Comparison of ENCODE assay signal across 9 mouse cellular contexts in genomic region chr16:37871112-37871715, GRCm38 (mm10). TPM values are rescaled to one million over a fixed set of nuclear protein-coding genes. Genes with fewer than 3 reads are reported as not detected.
DNase-seq lines count a peak whose midpoint lies in the region; ATAC-seq lines count a peak whose summit lies in the region.
"Had no signal": no experiment of that assay in that cellular context is flagged by ENCODE, and none has a peak within 500 bp of the region (broad histone marks: within the 10 kb centered on the region; RNA-seq: fewer than 3 reads in every experiment).

No protein-coding gene starts in this region.

- H3K9ac ChIP-seq in kidney, embryonic 15.5 days = no peak overlapping the region

- H3K27me3 ChIP-seq in kidney, embryonic 15.5 days = no peaks in the 10 kb centered on the region
- no peaks in the 10 kb centered on the region for H3K27me3 ChIP-seq in megakaryocyte, embryonic 14.5 days (replicated peaks)

- peaks cover 9% of the 10 kb centered on the region; the same call in 1 of the 2 replicates for H3K36me3 ChIP-seq in kidney, embryonic 15.5 days
- H3K36me3 ChIP-seq in megakaryocyte, embryonic 14.5 days (replicated peaks; ENCODE audit: low read length) = peaks cover 37% of the 10 kb centered on the region

- H3K4me1 ChIP-seq in kidney, embryonic 15.5 days = peaks cover 30% of the 10 kb centered on the region
- peaks cover 38% of the 10 kb centered on the region for H3K4me1 ChIP-seq in megakaryocyte, embryonic 14.5 days

- H3K9me3 ChIP-seq in kidney, embryonic 15.5 days (replicated peaks) = no peaks in the 10 kb centered on the region
- H3K9me3 ChIP-seq in megakaryocyte, embryonic 14.5 days = no peaks in the 10 kb centered on the region

- no peak for ATAC-seq in kidney, embryonic 15.5 days (replicated peaks; ENCODE audit: low FRiP score)

- intact Hi-C loops in heart, postnatal 25 days (cut with DNase I) = loop anchor here (5.0 kb wide), 1 partner anchor 54 kb away; no protein-coding TSS in a partner anchor

- DNase-seq in heart, adult 11 months = peak; percentile 98
- no peak for DNase-seq in heart, postnatal 25 days (ENCODE audit: low spot score)
- DNase-seq in adrenal gland, adult (ENCODE audit: inconsistent age in 2 of 2, low spot score in 1 of 2) = peak; percentile 89 to 93
- DNase-seq in frontal cortex, adult 2 months (ENCODE audit: extremely low spot score in 1 of 2, low spot score in 1 of 2) = peak; percentile 28 to 39
- DNase-seq in natural killer cell, adult 2 months (ENCODE audit: low spot score in 2 of 2) = no peak
- DNase-seq in spleen, postnatal 14 days (ENCODE audit: low spot score in 2 of 2) = no peak

- H3K4me2 ChIP-seq in kidney, embryonic 15.5 days = peak overlapping the region; percentile 73

- H3K27ac ChIP-seq in kidney, embryonic 15.5 days = peak overlapping the region; percentile 63

- 68% methylated on average over 4 of the region's 4 CpGs for whole genome bisulfite sequencing in kidney, embryonic 15.5 days

- H3K4me3 ChIP-seq in kidney, embryonic 15.5 days (replicated peaks) = peak overlapping the region; percentile 97; the same call in 1 of the 2 replicates
- peak overlapping the region; percentile 69 for H3K4me3 ChIP-seq in megakaryocyte, embryonic 14.5 days (replicated peaks)

RNA-seq across cellular contexts. Expression of gene Lrrc58, which starts 3.0 kb away (rescaled TPM):
- total RNA-seq in heart, postnatal 25 days (2021) = 10 to 100 TPM; 64.0 to 70.1 TPM
- 42.9 and 45.9 TPM in 2 replicates for polyA plus RNA-seq in frontal cortex, adult 2 months (2012; rRNA removed)
- 65.6 TPM in 2 replicates for polyA plus RNA-seq in kidney, embryonic 15.5 days (2015; fragmentation: Nextera tagmentation; extraction: Ambion mirVana)
- 1.2 and 2.3 TPM in 2 replicates for polyA plus RNA-seq in megakaryocyte, embryonic 14.5 days (2012; ENCODE audit: insufficient read depth, low replicate concordance)

RNA-seq across cellular contexts. Expression of gene Gm36028, which starts 10.3 kb away (rescaled TPM):
- total RNA-seq in heart, postnatal 25 days (2021) = under 1 TPM; 0.44 to 0.53 TPM
- polyA plus RNA-seq in frontal cortex, adult 2 months (2012; rRNA removed) = 0.36 and 0.38 TPM in 2 replicates
- 0.19 and 0.42 TPM in 2 replicates for polyA plus RNA-seq in kidney, embryonic 15.5 days (2015; fragmentation: Nextera tagmentation; extraction: Ambion mirVana)
- not detected in 2 replicates for polyA plus RNA-seq in megakaryocyte, embryonic 14.5 days (2012; ENCODE audit: insufficient read depth, low replicate concordance)
- polyA plus RNA-seq: spleen, adult 2 months had no signal

RNA-seq across cellular contexts. Expression of gene Gpr156, which starts 45.1 kb away (rescaled TPM):
- total RNA-seq in heart, postnatal 25 days (2021) = not detected
- polyA plus RNA-seq in frontal cortex, adult 2 months (2012; rRNA removed) = 1.0 TPM in 2 replicates
- 0.86 and 1.2 TPM in 2 replicates for polyA plus RNA-seq in kidney, embryonic 15.5 days (2015; fragmentation: Nextera tagmentation; extraction: Ambion mirVana)
- not detected in 2 replicates for polyA plus RNA-seq in megakaryocyte, embryonic 14.5 days (2012; ENCODE audit: insufficient read depth, low replicate concordance)

Comparison
In these comparisons a context has a peak if more than half of its experiments do, and no peak if none do; other contexts are left out.
1. DNase-seq: peak in heart, adult 11 months (single experiment), adrenal gland, adult (2 of 2) and frontal cortex, adult 2 months (2 of 2); none in heart, postnatal 25 days (single experiment), natural killer cell, adult 2 months (0 of 2) and spleen, postnatal 14 days (0 of 2).
2. RNA of gene Lrrc58, which starts 3.0 kb away (polyA plus RNA-seq): 65.6 TPM in kidney, embryonic 15.5 days and 42.9 to 45.9 TPM in frontal cortex, adult 2 months; 1.2 to 2.3 TPM in megakaryocyte, embryonic 14.5 days; every median in the first group is over 10 times any median in the second.